Mouse (Mus musculus) macrophage (primary cell): ENCODE results near the gene Ptpdc1. TPM values are rescaled to one million over a fixed set of nuclear protein-coding genes. Genes with fewer than 3 reads are reported as not detected.

Source experiments
- H3K27ac ChIP-seq: fragments of 350-480 bp; formaldehyde crosslinking; 2 replicates; pipeline ENCODE4 v1.9.0; 2021
- H3K36me3 ChIP-seq: fragments of 350-480 bp; formaldehyde crosslinking; 2 replicates; pipeline ENCODE4 v1.9.0; 2021; ENCODE audit errors: inconsistent target
- H3K4me3 ChIP-seq: fragments of 350-480 bp; formaldehyde crosslinking; 2 replicates; pipeline ENCODE4 v1.9.0; 2021; ENCODE audit errors: inconsistent target
- H3K79me2 ChIP-seq: fragments of 350-480 bp; formaldehyde crosslinking; 2 replicates; pipeline ENCODE4 v1.9.0; 2021; ENCODE audit errors: inconsistent target
- WGBS: methylation state at CpG from one replicate; pipeline ENCODE4 v1.1.7; 2026; ENCODE audit warnings: inconsistent platforms; ENCODE audit not compliant: missing documents; 5-methylcytosine and 5-hydroxymethylcytosine counted together
- polyA plus RNA-seq: library from polyadenylated mRNA; stranded (reverse); fragments of 250-400 nt; gene quantifications from 3 replicates; pipeline ENCODE4 v1.2.4, GENCODE M21; 2018; ENCODE audit warnings: inconsistent platforms

Ptpdc1 gene
- polyA plus RNA-seq, 1 experiment from 2014 or later = 0.57 TPM

- WGBS = 66% methylated on average over 2 of the region's 2 CpGs
- H3K79me2 ChIP-seq = no peaks in the 10 kb centered on the region
- no peaks in the 10 kb centered on the region for H3K36me3 ChIP-seq
- no peak overlapping the region for H3K4me3 ChIP-seq
- no peak overlapping the region for H3K27ac ChIP-seq
Observed at GRCm38 (mm10) chr13:48529028-48529427, 96.4 kb downstream of the Ptpdc1 start.

- Histone ChIP-seq H3K4me3 (no peak overlapping the region), H3K36me3 (no peaks in the 10 kb centered on the region)
- WGBS = 56% methylated on average over 15 of the region's 15 CpGs
Observed at GRCm38 (mm10) chr13:48528123-48528871, 97.2 kb downstream of the Ptpdc1 start.

More at GRCm38 (mm10) chr13:48528123-48528871, 97.2 kb downstream of the Ptpdc1 start:
- Histone ChIP-seq H3K79me2 (no peaks in the 10 kb centered on the region), H3K27ac (no peak overlapping the region)

Other genes starting within 250 kb of the Ptpdc1 start
- 3.9 to 5.8 TPM (median 5.4 TPM) in 3 replicates for gene Zfp169, start 112.2 kb downstream of the Ptpdc1 start, polyA plus RNA-seq
- 0.46 to 0.53 TPM in 2 of 3 replicates, not detected in the other for gene A830005F24Rik, start 112.1 kb downstream of the Ptpdc1 start, polyA plus RNA-seq
- gene Barx1, start 37.3 kb upstream of the Ptpdc1 start, polyA plus RNA-seq = not detected in 3 replicates
- 17.3 to 20.6 TPM (median 20.4 TPM) in 3 replicates for gene Phf2, start 245.5 kb upstream of the Ptpdc1 start, polyA plus RNA-seq